Mouse (Mus musculus) cerebellum, adult 11 months (tissue): ENCODE results near the gene Plekha5.
A peak's percentile ranks its signal among the peaks of the same experiment; 100 is the strongest.

Experiments used
- DNase-seq: peaks from one replicate; pipeline ENCODE4 v3.0.0; 2022

Plekha5 gene

GRCm38 (mm10) chr6:140423846-140424200 is at the start of gene Plekha5:
Gene Plekha5 (plus strand): TSS chr6:140424054.
- peak; percentile 62 for DNase-seq

- no peak for DNase-seq
Measured at GRCm38 (mm10) chr6:140375671-140376070, 48.2 kb upstream of the Plekha5 start.

- DNase-seq, result no peak
Measured at GRCm38 (mm10) chr6:140380588-140380987, 43.3 kb upstream of the Plekha5 start.

- DNase-seq, result no peak
Measured at GRCm38 (mm10) chr6:140381162-140381561, 42.7 kb upstream of the Plekha5 start.

GRCm38 (mm10) chr6:140383580-140384400 is 40.1 kb upstream of the Plekha5 start:
- DNase-seq, result no peak

GRCm38 (mm10) chr6:140396687-140397086 is 27.2 kb upstream of the Plekha5 start:
- no peak for DNase-seq

GRCm38 (mm10) chr6:140402766-140403310 is 21.0 kb upstream of the Plekha5 start:
- DNase-seq, result no peak

GRCm38 (mm10) chr6:140411996-140412395 is 11.9 kb upstream of the Plekha5 start:
- DNase-seq, result no peak

- DNase-seq, result no peak
Measured at GRCm38 (mm10) chr6:140423041-140423845, 611 bp upstream of the Plekha5 start.

GRCm38 (mm10) chr6:140424201-140424990 is 542 bp downstream of the Plekha5 start:
- peak; percentile 55 for DNase-seq

GRCm38 (mm10) chr6:140424991-140425361 is 1.1 kb downstream of the Plekha5 start:
- DNase-seq, result peak; percentile 17

GRCm38 (mm10) chr6:140429236-140429635 is 5.4 kb downstream of the Plekha5 start:
- no peak for DNase-seq

GRCm38 (mm10) chr6:140432363-140432762 is 8.5 kb downstream of the Plekha5 start:
- DNase-seq, result no peak

GRCm38 (mm10) chr6:140443374-140443773 is 19.5 kb downstream of the Plekha5 start:
- DNase-seq, result peak; percentile 26

GRCm38 (mm10) chr6:140444147-140444546 is 20.3 kb downstream of the Plekha5 start:
- DNase-seq, result no peak

- DNase-seq, result no peak
Measured at GRCm38 (mm10) chr6:140444855-140445465, 21.1 kb downstream of the Plekha5 start.

GRCm38 (mm10) chr6:140448010-140448739 is 24.3 kb downstream of the Plekha5 start:
- no peak for DNase-seq

GRCm38 (mm10) chr6:140450693-140451092 is 26.8 kb downstream of the Plekha5 start:
- DNase-seq, result no peak

- no peak for DNase-seq
Measured at GRCm38 (mm10) chr6:140452736-140453135, 28.9 kb downstream of the Plekha5 start.

GRCm38 (mm10) chr6:140453454-140453853 is 29.6 kb downstream of the Plekha5 start:
- DNase-seq, result no peak

- no peak for DNase-seq
Measured at GRCm38 (mm10) chr6:140454388-140454787, 30.5 kb downstream of the Plekha5 start.

- no peak for DNase-seq
Measured at GRCm38 (mm10) chr6:140455851-140456250, 32.0 kb downstream of the Plekha5 start.
